Comparison of ENCODE assay signal across 21 mouse cellular contexts in the genomic region with DNA sequence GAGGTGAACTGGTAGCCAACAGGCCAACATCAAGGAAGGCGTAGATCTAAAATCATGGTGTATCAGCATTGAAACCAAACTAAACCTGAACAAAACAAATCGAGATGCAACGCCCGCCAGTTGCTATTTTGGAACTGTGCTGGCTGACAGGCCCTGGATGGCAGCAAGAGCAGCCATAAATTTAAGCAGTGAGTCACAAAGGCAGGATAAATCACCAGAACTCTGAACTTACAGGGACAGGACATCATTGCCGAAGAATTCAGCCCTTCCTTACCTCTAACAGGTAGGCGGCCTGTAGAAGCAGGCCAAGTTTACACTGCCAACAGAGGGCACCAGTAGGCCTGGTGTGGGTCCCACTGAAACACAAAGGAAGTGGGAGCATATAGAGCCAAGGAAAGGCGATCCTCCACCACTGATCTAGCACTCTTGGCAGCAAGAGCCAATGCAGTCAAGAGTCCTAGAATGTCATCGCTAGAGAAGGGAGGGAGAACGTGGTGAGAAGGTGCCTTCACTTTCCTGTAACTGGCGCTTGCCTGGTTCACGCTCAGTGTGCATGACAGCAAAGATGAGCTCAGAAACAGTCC. TPM values are rescaled to one million over a fixed set of nuclear protein-coding genes. Genes with fewer than 3 reads are reported as not detected.
A peak's percentile ranks its signal among the peaks of the same experiment; 100 is the strongest.
DNase-seq lines count a peak whose midpoint lies in the region; ATAC-seq and TF ChIP-seq lines count a peak whose summit lies in the region.
"Had no signal": no experiment of that assay in that cellular context is flagged by ENCODE, and none has a peak within 500 bp of the region (broad histone marks: within the 10 kb centered on the region; RNA-seq: fewer than 3 reads in every experiment).

No protein-coding gene starts in this region.

- dilution Hi-C loops in CH12.LX (cut with MboI; ENCODE audit: extremely low pct_ligation_motif_present, extremely low pct_unique_long_range_greater_than_20kb, low sequenced_read_pairs) = no loop called here

- no peak overlapping the region for H3K4me2 ChIP-seq in intestine, postnatal 0 days (replicated peaks; ENCODE audit: low read depth)
- no peak overlapping the region for H3K4me2 ChIP-seq in intestine, embryonic 16.5 days (ENCODE audit: low read depth, low read length)
- H3K4me2 ChIP-seq in CH12.LX (ENCODE audit: insufficient read depth, low read depth, poor library complexity, severe bottlenecking) = no peak overlapping the region
- H3K4me2 ChIP-seq in hindbrain, embryonic 12.5 days (replicated peaks) = no peak overlapping the region
- H3K4me2 ChIP-seq: limb, embryonic 15.5 days; lung, embryonic 14.5 days; neural tube, embryonic 15.5 days had no signal

- in situ Hi-C loops in CH12.LX (cut with MboI; ENCODE audit: low pct_ligation_motif_present, low pct_unique_long_range_greater_than_20kb, low sequenced_read_pairs) = no loop called here

- no peaks in the 10 kb centered on the region for H3K79me2 ChIP-seq in CH12.LX (replicated peaks; ENCODE audit: control insufficient read depth, extremely low read depth, insufficient read depth, poor library complexity, severe bottlenecking)

- ATAC-seq in frontal cortex, adult (ENCODE audit: low TSS enrichment) = peak; percentile 32; the same call in 1 of the 2 replicates
- no peak for ATAC-seq in intestine, postnatal 0 days
- ATAC-seq in intestine, embryonic 16.5 days = no peak
- no peak for ATAC-seq in hindbrain, embryonic 12.5 days (ENCODE audit: low FRiP score)
- ATAC-seq: hindbrain, embryonic 16.5 days had no signal

- no peaks in the 10 kb centered on the region for H3K36me3 ChIP-seq in intestine, postnatal 0 days (ENCODE audit: control insufficient read depth, insufficient read depth)
- no peaks in the 10 kb centered on the region for H3K36me3 ChIP-seq in intestine, embryonic 16.5 days (ENCODE audit: control insufficient read depth, insufficient read depth, low read length)
- peaks cover 0 to 7% of the 10 kb centered on the region in 2 experiments for H3K36me3 ChIP-seq in CH12.LX (replicated peaks in 1 of 2; ENCODE audit: control insufficient read depth in 1 of 2, insufficient read depth in 1 of 2, low read length in 1 of 2)
- H3K36me3 ChIP-seq in hindbrain, embryonic 12.5 days = peaks cover 11% of the 10 kb centered on the region
- H3K36me3 ChIP-seq: G1E; limb, embryonic 15.5 days had no signal

- no peaks in the 10 kb centered on the region for H3K9me3 ChIP-seq in intestine, postnatal 0 days (ENCODE audit: control insufficient read depth)
- H3K9me3 ChIP-seq in intestine, embryonic 16.5 days (ENCODE audit: control insufficient read depth, low read length) = no peaks in the 10 kb centered on the region
- H3K9me3 ChIP-seq in CH12.LX (replicated peaks; ENCODE audit: low read length) = no peaks in the 10 kb centered on the region
- H3K9me3 ChIP-seq in hindbrain, embryonic 12.5 days (replicated peaks) = no peaks in the 10 kb centered on the region
- H3K9me3 ChIP-seq: G1E; limb, embryonic 15.5 days; neural tube, embryonic 15.5 days had no signal

- TF ChIP-seq POLR2A in CH12.LX (IDR thresholded peaks at IDR 0.05; ENCODE audit: low read depth, low read length) = no peak
- TF ChIP-seq POLR2A in olfactory bulb, adult 2 months (IDR thresholded peaks at IDR 0.05; ENCODE audit: insufficient read depth, low read depth, low read length) = no peak

- H3K4me1 ChIP-seq in intestine, postnatal 0 days (replicated peaks; ENCODE audit: control insufficient read depth, insufficient read depth, low read length) = no peaks in the 10 kb centered on the region
- H3K4me1 ChIP-seq in intestine, embryonic 16.5 days (ENCODE audit: control insufficient read depth, insufficient read depth, low read length) = peaks cover 15% of the 10 kb centered on the region
- H3K4me1 ChIP-seq in CH12.LX (ENCODE audit: control insufficient read depth in 1 of 2, insufficient read depth in 2 of 2) = peaks cover 15 to 24% of the 10 kb centered on the region in 2 experiments
- H3K4me1 ChIP-seq in olfactory bulb, adult 2 months (ENCODE audit: control insufficient read depth, insufficient read depth, low read length) = peaks cover 11% of the 10 kb centered on the region
- H3K4me1 ChIP-seq in hindbrain, embryonic 12.5 days = 0 out of 2 replicates have a peak, but pooled peaks cover 3% of the 10 kb centered on the region

- H3K9ac ChIP-seq in intestine, postnatal 0 days (ENCODE audit: low read depth, low read length) = no peak overlapping the region
- no peak overlapping the region for H3K9ac ChIP-seq in intestine, embryonic 16.5 days (ENCODE audit: low read depth, low read length)
- H3K9ac ChIP-seq in CH12.LX (ENCODE audit: insufficient read depth, low read depth) = no peak overlapping the region
- no peak overlapping the region for H3K9ac ChIP-seq in hindbrain, embryonic 12.5 days
- H3K9ac ChIP-seq: limb, embryonic 15.5 days; lung, embryonic 14.5 days; neural tube, embryonic 15.5 days had no signal

- no peaks in the 10 kb centered on the region for H3K27me3 ChIP-seq in intestine, postnatal 0 days (replicated peaks; ENCODE audit: control insufficient read depth, insufficient read depth, low read length)
- H3K27me3 ChIP-seq in intestine, embryonic 16.5 days (replicated peaks; ENCODE audit: control insufficient read depth, insufficient read depth, low read length) = no peaks in the 10 kb centered on the region
- no peaks in the 10 kb centered on the region for H3K27me3 ChIP-seq in CH12.LX (replicated peaks)
- no peaks in the 10 kb centered on the region for H3K27me3 ChIP-seq in hindbrain, embryonic 12.5 days
- H3K27me3 ChIP-seq: limb, embryonic 15.5 days; neural tube, embryonic 15.5 days had no signal

- peak; percentile 37 for TF ChIP-seq RAD21 in CH12.LX (IDR thresholded peaks at IDR 0.05; ENCODE audit: low read depth, low read length)

- no peak for TF ChIP-seq EP300 in CH12.LX (IDR thresholded peaks at IDR 0.05; ENCODE audit: low read length)

- TF ChIP-seq CTCF in intestine, postnatal 0 days (IDR thresholded peaks at IDR 0.05; ENCODE audit: low read depth) = 0 out of 2 replicates have a peak, but pooled peaks have one; percentile 5
- peak in 1 of 2 experiments; percentile 50; a peak in 2 of 4 replicates for TF ChIP-seq CTCF in CH12.LX (conservative IDR thresholded peaks at IDR 0.05 in 1 of 2, IDR thresholded peaks at IDR 0.05 in 1 of 2; ENCODE audit: low read depth in 2 of 2, low read length in 2 of 2)
- TF ChIP-seq CTCF in olfactory bulb, adult 2 months (IDR thresholded peaks at IDR 0.05; ENCODE audit: insufficient read depth, low read depth, low read length) = no peak

- 91% methylated on average over 11 of the region's 11 CpGs for WGBS in intestine, postnatal 0 days
- 93% methylated on average over 11 of the region's 11 CpGs for WGBS in intestine, embryonic 16.5 days
- WGBS in olfactory bulb, adult 2 months = 65% methylated on average over 11 of the region's 11 CpGs
- WGBS in hindbrain, embryonic 12.5 days = 95% methylated on average over 11 of the region's 11 CpGs

- no peak overlapping the region for H3K27ac ChIP-seq in intestine, postnatal 0 days (ENCODE audit: low read depth, low read length)
- no peak overlapping the region for H3K27ac ChIP-seq in intestine, embryonic 16.5 days (ENCODE audit: low read length)
- no peak overlapping the region for H3K27ac ChIP-seq in CH12.LX (ENCODE audit: insufficient read depth, low read depth)
- peak overlapping the region; percentile 35 for H3K27ac ChIP-seq in olfactory bulb, adult 2 months (ENCODE audit: insufficient read depth, low read depth, low read length)
- H3K27ac ChIP-seq in hindbrain, embryonic 12.5 days = no peak overlapping the region
- H3K27ac ChIP-seq: limb, embryonic 15.5 days; neural tube, embryonic 15.5 days had no signal

- no peak for DNase-seq in frontal cortex, postnatal 14 days (ENCODE audit: low spot score in 2 of 2)
- DNase-seq in CH12.LX (ENCODE audit: extremely low read depth) = no peak
- DNase-seq: cerebellum, adult 9-11 months; heart, adult 11 months; heart, postnatal 14 days; kidney, adult 18-20 months; kidney, postnatal 25 days; lung, embryonic 14.5 days; midbrain, embryonic 14.5 days; right cerebral cortex, postnatal 4 days; thymus, adult 18-20 months had no signal

- H3K4me3 ChIP-seq in intestine, postnatal 0 days (ENCODE audit: low read depth, low read length) = no peak overlapping the region
- no peak overlapping the region for H3K4me3 ChIP-seq in intestine, embryonic 16.5 days (ENCODE audit: low read length)
- H3K4me3 ChIP-seq in CH12.LX (replicated peaks in 1 of 3; ENCODE audit: low read depth in 2 of 3, low read length in 2 of 3, poor library complexity in 1 of 3) = no peak overlapping the region
- no peak overlapping the region for H3K4me3 ChIP-seq in olfactory bulb, adult 2 months (ENCODE audit: insufficient read depth, low read depth, low read length)
- no peak overlapping the region for H3K4me3 ChIP-seq in hindbrain, embryonic 12.5 days
- H3K4me3 ChIP-seq: limb, embryonic 15.5 days; myocyte; neural tube, embryonic 15.5 days had no signal

RNA-seq across cellular contexts. Expression of gene Serpine2, which starts 41.6 kb away (rescaled TPM):
- 39.2 and 41.6 TPM in 2 replicates for polyA plus RNA-seq in intestine, postnatal 0 days (2015; fragmentation: Nextera tagmentation; extraction: Ambion mirVana)
- polyA plus RNA-seq in intestine, embryonic 16.5 days (2015; fragmentation: Nextera tagmentation; extraction: Ambion mirVana) = 71.1 and 78.1 TPM in 2 replicates
- total RNA-seq in CH12.LX (2012; rRNA removed) (12.4 and 17.3 TPM in 2 replicates), CH12.LX (2014; rRNA removed) (12.2 and 14.8 TPM in 2 replicates)
- 12.7 and 15.1 TPM in 2 replicates for polyA plus RNA-seq in CH12.LX (2012; ENCODE audit: insufficient read length, low read depth)
- 393 TPM in 1 of 2 replicates, not detected in the other for polyA plus RNA-seq in olfactory bulb, adult 2 months (2012; ENCODE audit: insufficient read depth, insufficient read length, low replicate concordance, missing spikeins)
- 156 and 157 TPM in 2 replicates for polyA plus RNA-seq in hindbrain, embryonic 12.5 days (2016; fragmentation: Nextera tagmentation; extraction: Ambion mirVana)
- polyA plus RNA-seq: G1E had no signal

RNA-seq across cellular contexts. Expression of gene Wdfy1, which starts 43.4 kb away (rescaled TPM):
- polyA plus RNA-seq in intestine, postnatal 0 days (2015; fragmentation: Nextera tagmentation; extraction: Ambion mirVana) = 37.2 and 40.9 TPM in 2 replicates
- polyA plus RNA-seq in intestine, embryonic 16.5 days (2015; fragmentation: Nextera tagmentation; extraction: Ambion mirVana) = 34.9 and 39.3 TPM in 2 replicates
- 54.4 and 70.6 TPM in 2 replicates for total RNA-seq in CH12.LX (2012; rRNA removed)
- 56.3 and 57.3 TPM in 2 replicates for total RNA-seq in CH12.LX (2014; rRNA removed)
- polyA plus RNA-seq in CH12.LX (2012; ENCODE audit: insufficient read length, low read depth) = 84.3 and 86.3 TPM in 2 replicates
- not detected in 2 replicates for polyA plus RNA-seq in olfactory bulb, adult 2 months (2012; ENCODE audit: insufficient read depth, insufficient read length, low replicate concordance, missing spikeins)
- 66.0 and 68.5 TPM in 2 replicates for polyA plus RNA-seq in hindbrain, embryonic 12.5 days (2016; fragmentation: Nextera tagmentation; extraction: Ambion mirVana)

RNA-seq across cellular contexts. Expression of gene Mrpl44, which starts 43.6 kb away (rescaled TPM):
- polyA plus RNA-seq in intestine, postnatal 0 days (2015; fragmentation: Nextera tagmentation; extraction: Ambion mirVana) = 29.0 and 29.4 TPM in 2 replicates
- 51.4 and 56.1 TPM in 2 replicates for polyA plus RNA-seq in intestine, embryonic 16.5 days (2015; fragmentation: Nextera tagmentation; extraction: Ambion mirVana)
- 63.7 and 67.0 TPM in 2 replicates for total RNA-seq in CH12.LX (2012; rRNA removed)
- 129 and 137 TPM in 2 replicates for total RNA-seq in CH12.LX (2014; rRNA removed)
- 84.3 and 85.0 TPM in 2 replicates for polyA plus RNA-seq in CH12.LX (2012; ENCODE audit: insufficient read length, low read depth)
- not detected in 2 replicates for polyA plus RNA-seq in olfactory bulb, adult 2 months (2012; ENCODE audit: insufficient read depth, insufficient read length, low replicate concordance, missing spikeins)
- 47.6 and 48.2 TPM in 2 replicates for polyA plus RNA-seq in hindbrain, embryonic 12.5 days (2016; fragmentation: Nextera tagmentation; extraction: Ambion mirVana)

Comparison
In these comparisons a context has a peak if more than half of its experiments do, and no peak if none do; other contexts are left out.
1. RNA of gene Mrpl44, which starts 43.6 kb away (polyA plus RNA-seq): 84.3 to 85.0 TPM in CH12.LX, 51.4 to 56.1 TPM in intestine, embryonic 16.5 days, 47.6 to 48.2 TPM in hindbrain, embryonic 12.5 days and 29.0 to 29.4 TPM in intestine, postnatal 0 days; not detected in olfactory bulb, adult 2 months; every median in the first group is over 10 times any median in the second.